ENCODE assay signal across 19 mouse cellular contexts in genomic region chr5:37041651-37042050, GRCm38 (mm10). TPM values are rescaled to one million over a fixed set of nuclear protein-coding genes. Genes with fewer than 3 reads are reported as not detected.
DNase-seq lines count a peak whose midpoint lies in the region; ATAC-seq and TF ChIP-seq lines count a peak whose summit lies in the region.
"Had no signal": no experiment of that assay in that cellular context is flagged by ENCODE, and none has a peak within 500 bp of the region (broad histone marks: within the 10 kb centered on the region; RNA-seq: fewer than 3 reads in every experiment).

No protein-coding gene starts in this region.

- H3K4me3 ChIP-seq in forebrain, postnatal 0 days (ENCODE audit: low read depth, low read length): no peak overlapping the region
- no peak overlapping the region for H3K4me3 ChIP-seq in forebrain, embryonic 10.5 days
- H3K4me3 ChIP-seq in megakaryocyte, embryonic 14.5 days (replicated peaks): peak overlapping the region; percentile 85
- H3K4me3 ChIP-seq: neural tube, embryonic 13.5 days had no signal

- TF ChIP-seq CTCF in forebrain, postnatal 0 days (IDR thresholded peaks at IDR 0.05; ENCODE audit: low read depth): no peak

- intact Hi-C loops in gastrocnemius, postnatal 36 days (cut with DNase I): no loop called here

- no peak overlapping the region for H3K4me2 ChIP-seq in forebrain, postnatal 0 days (ENCODE audit: low read depth)
- H3K4me2 ChIP-seq: lung, embryonic 14.5 days; neural tube, embryonic 13.5 days had no signal

- H3K27me3 ChIP-seq in forebrain, postnatal 0 days (ENCODE audit: insufficient read depth, low read length): no peaks in the 10 kb centered on the region
- H3K27me3 ChIP-seq in forebrain, embryonic 10.5 days (ENCODE audit: poor library complexity, severe bottlenecking): peaks cover 14% of the 10 kb centered on the region; the same call in 1 of the 2 replicates
- H3K27me3 ChIP-seq in megakaryocyte, embryonic 14.5 days (replicated peaks): peaks cover 2% of the 10 kb centered on the region
- H3K27me3 ChIP-seq: neural tube, embryonic 13.5 days had no signal

- peak overlapping the region; percentile 50; the same call in 1 of the 2 replicates for H3K27ac ChIP-seq in forebrain, postnatal 0 days (ENCODE audit: low read depth, low read length)
- no peak overlapping the region for H3K27ac ChIP-seq in forebrain, embryonic 10.5 days
- H3K27ac ChIP-seq: macrophage; neural tube, embryonic 13.5 days had no signal

- H3K36me3 ChIP-seq in forebrain, postnatal 0 days (ENCODE audit: insufficient read depth): peaks cover 3% of the 10 kb centered on the region; the same call in 1 of the 2 replicates
- no peaks in the 10 kb centered on the region for H3K36me3 ChIP-seq in forebrain, embryonic 10.5 days (replicated peaks)
- H3K36me3 ChIP-seq in megakaryocyte, embryonic 14.5 days (replicated peaks; ENCODE audit: low read length): no peaks in the 10 kb centered on the region
- H3K36me3 ChIP-seq: neural tube, embryonic 13.5 days had no signal

- DNase-seq in forebrain, postnatal 0 days: no peak
- no peak for DNase-seq in forebrain, embryonic 10.5 days (ENCODE audit: extremely low spot score, low spot score)
- peak; percentile 62 for DNase-seq in naive thymus-derived CD4-positive, alpha-beta T cell, adult 2 months (ENCODE audit: low read depth)
- DNase-seq in gastrocnemius, postnatal 36 days: no peak
- DNase-seq: adrenal gland, postnatal 25 days; gastrocnemius, postnatal 25 days; heart, postnatal 10 days; kidney, postnatal 14 days; liver; lung, embryonic 14.5 days; thymus, postnatal 25 days had no signal

- H3K9ac ChIP-seq in forebrain, postnatal 0 days: no peak overlapping the region
- H3K9ac ChIP-seq: lung, embryonic 14.5 days; neural tube, embryonic 13.5 days had no signal

- H3K9me3 ChIP-seq in forebrain, postnatal 0 days (ENCODE audit: low read length): no peaks in the 10 kb centered on the region
- H3K9me3 ChIP-seq in forebrain, embryonic 10.5 days: no peaks in the 10 kb centered on the region
- H3K9me3 ChIP-seq in megakaryocyte, embryonic 14.5 days: no peaks in the 10 kb centered on the region
- H3K9me3 ChIP-seq: neural tube, embryonic 13.5 days had no signal

- peaks cover 11% of the 10 kb centered on the region; the same call in 1 of the 2 replicates for H3K4me1 ChIP-seq in forebrain, postnatal 0 days (ENCODE audit: insufficient read depth)
- H3K4me1 ChIP-seq in forebrain, embryonic 10.5 days: peaks cover 9% of the 10 kb centered on the region
- H3K4me1 ChIP-seq in megakaryocyte, embryonic 14.5 days: peaks cover 58% of the 10 kb centered on the region

- 43% methylated on average over 6 of the region's 6 CpGs for WGBS in forebrain, postnatal 0 days
- WGBS in forebrain, embryonic 10.5 days: 55% methylated on average over 6 of the region's 6 CpGs

- ATAC-seq in forebrain, postnatal 0 days: peak; percentile 17
- no peak for ATAC-seq in megakaryocyte, adult 5-6 weeks (ENCODE audit: poor library complexity, severe bottlenecking)
- ATAC-seq in common myeloid progenitor, adult 5-6 weeks (replicated peaks; ENCODE audit: low read depth, poor library complexity, severe bottlenecking): peak; percentile 49
- ATAC-seq in cerebellum, adult (ENCODE audit: insufficient number of reproducible peaks, low FRiP score, low TSS enrichment): no peak
- ATAC-seq: forebrain, embryonic 16.5 days had no signal

RNA-seq across cellular contexts. Expression of gene Gm1043, which starts 43.5 kb away (rescaled TPM):
- 22.1 and 26.4 TPM in 2 replicates for total RNA-seq in forebrain, postnatal 0 days (2014; rRNA removed)
- polyA plus RNA-seq in forebrain, postnatal 0 days (2015; fragmentation: Nextera tagmentation; extraction: Ambion mirVana): 1.1 and 1.4 TPM in 2 replicates
- not detected in 2 replicates for polyA plus RNA-seq in forebrain, embryonic 10.5 days (2016; fragmentation: Nextera tagmentation; extraction: Ambion mirVana)
- polyA plus RNA-seq in megakaryocyte, embryonic 14.5 days (2012; ENCODE audit: insufficient read depth, low replicate concordance): not detected in 2 replicates
- not detected in 2 replicates for total RNA-seq in megakaryocyte, adult 5-6 weeks (2015)
- total RNA-seq in megakaryocyte, adult 5-6 weeks (2017): 0.20 TPM in 1 of 2 replicates, not detected in the other
- not detected in 2 replicates for total RNA-seq in common myeloid progenitor, adult 5-6 weeks (2017)
- total RNA-seq in gastrocnemius, postnatal 36 days (2021): not detected
- total RNA-seq: gastrocnemius, postnatal 25 days; heart, postnatal 10 days had no signal
- polyA plus RNA-seq: intestine, embryonic 14.5 days; lung, embryonic 14.5 days; macrophage had no signal

RNA-seq across cellular contexts. Expression of gene Wfs1, which starts 52.6 kb away (rescaled TPM):
- total RNA-seq in forebrain, postnatal 0 days (2014; rRNA removed): 9.6 and 12.9 TPM in 2 replicates
- polyA plus RNA-seq in forebrain, postnatal 0 days (2015; fragmentation: Nextera tagmentation; extraction: Ambion mirVana): 10.3 and 16.9 TPM in 2 replicates
- polyA plus RNA-seq in forebrain, embryonic 10.5 days (2016; fragmentation: Nextera tagmentation; extraction: Ambion mirVana): 8.1 and 8.4 TPM in 2 replicates
- polyA plus RNA-seq in megakaryocyte, embryonic 14.5 days (2012; ENCODE audit: insufficient read depth, low replicate concordance): 0.78 TPM in 1 of 2 replicates, not detected in the other
- total RNA-seq in megakaryocyte, adult 5-6 weeks (2015): 5.3 and 5.4 TPM in 2 replicates
- 6.0 and 7.5 TPM in 2 replicates for total RNA-seq in megakaryocyte, adult 5-6 weeks (2017)
- total RNA-seq in common myeloid progenitor, adult 5-6 weeks (2017): 0.64 and 1.4 TPM in 2 replicates
- 10 to 100 TPM; 56.1 to 56.5 TPM for total RNA-seq in gastrocnemius, postnatal 36 days (2021)

Comparison
In these comparisons a context has a peak if more than half of its experiments do, and no peak if none do; other contexts are left out.
1. ATAC-seq: peak in forebrain, postnatal 0 days (single experiment) and common myeloid progenitor, adult 5-6 weeks (single experiment); none in megakaryocyte, adult 5-6 weeks (single experiment) and cerebellum, adult (single experiment).
2. RNA of gene Gm1043, which starts 43.5 kb away (total RNA-seq): 22.1 to 26.4 TPM in forebrain, postnatal 0 days; 0.20 TPM in megakaryocyte, adult 5-6 weeks, not detected in common myeloid progenitor, adult 5-6 weeks and not detected in gastrocnemius, postnatal 36 days; every median in the first group is over 10 times any median in the second.